Mouse (Mus musculus): Measurements from ENCODE around the gene Mptx1.
"Not testable (repeated sequence)": the region's sequence is repeated elsewhere in the genome, so short reads cannot be mapped to it uniquely, and the experiment has no call there.

DNA sequence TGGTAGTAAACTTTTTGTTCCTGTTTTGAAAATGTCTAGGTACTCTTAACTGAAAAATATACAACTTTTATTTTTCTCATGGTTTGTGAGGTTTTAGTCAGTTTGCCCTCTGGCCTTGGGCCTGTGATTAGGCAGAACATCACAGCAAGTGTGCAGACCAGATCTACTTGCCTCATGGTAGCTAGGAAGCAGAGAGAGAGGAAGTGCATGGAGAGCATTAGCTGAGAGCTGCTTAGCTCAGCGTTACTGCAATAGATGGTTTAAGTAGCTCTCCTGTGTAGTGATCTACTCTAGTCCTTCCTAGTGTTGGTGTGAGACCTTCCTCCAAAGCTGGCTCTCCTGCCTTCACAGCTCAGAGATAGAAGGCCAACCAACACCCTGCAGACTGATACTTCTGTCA, 23.3 kb downstream of the Mptx1 start:
- TF ChIP-seq GATA1, TAL1 (IDR thresholded peaks at IDR 0.05; ENCODE audit: low read length): not testable (repeated sequence)

All from erythroblast, embryonic 14.5 days (primary cell).